Mouse (Mus musculus) ES-Bruce4 (cell line): ENCODE data around the gene Mprip. TPM values are rescaled to one million over a fixed set of nuclear protein-coding genes. Genes with fewer than 3 reads are reported as not detected.

Experiments used
- H3K27ac ChIP-seq: 2 replicates; pipeline ENCODE4 v1.5.1; 2012; ENCODE audit warnings: low read length, inconsistent platforms; ENCODE audit not compliant: insufficient read depth
- H3K27me3 ChIP-seq: 2 replicates; pipeline ENCODE4 v1.6.1; 2012; ENCODE audit warnings: mild to moderate bottlenecking, low read length, inconsistent platforms; ENCODE audit not compliant: control insufficient read depth, poor library complexity, insufficient read depth, severe bottlenecking
- H3K36me3 ChIP-seq: 2 replicates; pipeline ENCODE4 v1.6.1; 2012; ENCODE audit warnings: inconsistent platforms, mild to moderate bottlenecking, low read length, moderate library complexity; ENCODE audit not compliant: control insufficient read depth, poor library complexity, insufficient read depth, severe bottlenecking
- H3K4me1 ChIP-seq: one replicate; pipeline ENCODE4 v1.8.1; 2011; ENCODE audit warnings: low read length; ENCODE audit not compliant: control insufficient read depth, insufficient read depth
- H3K4me3 ChIP-seq: 2 replicates; pipeline ENCODE4 v1.5.1; 2011; ENCODE audit warnings: low read depth, mild to moderate bottlenecking, low read length
- H3K9ac ChIP-seq: 2 replicates; pipeline ENCODE4 v1.6.1; 2012; ENCODE audit warnings: low read depth, mild to moderate bottlenecking, inconsistent platforms; ENCODE audit not compliant: poor library complexity, severe bottlenecking
- H3K9me3 ChIP-seq: replicated peaks from 2 replicates; pipeline ENCODE4 v1.6.1; 2012; ENCODE audit warnings: mild to moderate bottlenecking, low read length, inconsistent platforms; ENCODE audit not compliant: control insufficient read depth, poor library complexity, insufficient read depth, severe bottlenecking
- CTCF ChIP-seq: IDR thresholded peaks from one replicate; pipeline ENCODE4 v1.8.1; 2011; ENCODE audit warnings: low read depth, low read length
- EP300 ChIP-seq: IDR thresholded peaks from 2 replicates; pipeline ENCODE4 v1.6.1; 2011; ENCODE audit warnings: low read depth, low read length; ENCODE audit not compliant: insufficient read depth
- POLR2A ChIP-seq: IDR thresholded peaks from one replicate; pipeline ENCODE4 v1.8.1; 2011; ENCODE audit warnings: low read length; ENCODE audit not compliant: insufficient read depth
- polyA plus RNA-seq: library from polyadenylated mRNA; stranded (reverse); fragments of >200 nt; gene quantifications from 2 replicates; pipeline ENCODE4 v1.2.4, GENCODE M21; 2011; ENCODE audit warnings: low read depth; ENCODE audit not compliant: missing spikeins, insufficient read depth, insufficient read length

The Mprip gene
- polyA plus RNA-seq, 1 experiment = 85.9 TPM

- Histone ChIP-seq H3K27me3 (no peaks in the 10 kb centered on the region), H3K36me3 (peaks cover 36% of the 10 kb centered on the region)
- no peak for TF ChIP-seq CTCF
- no peak for TF ChIP-seq EP300
- TF ChIP-seq POLR2A = no peak
Observed at GRCm38 (mm10) chr11:59769307-59769706, 108.2 kb downstream of the Mprip start.

GRCm38 (mm10) chr11:59769738-59770137, 108.6 kb downstream of the Mprip start:
- Histone ChIP-seq H3K36me3 (peaks cover 33% of the 10 kb centered on the region), H3K4me3 (no peak overlapping the region), H3K27ac (no peak overlapping the region), H3K27me3 (no peaks in the 10 kb centered on the region), H3K4me1 (no peaks in the 10 kb centered on the region), H3K9me3 (no peaks in the 10 kb centered on the region), H3K9ac (no peak overlapping the region)
- no peak for TF ChIP-seq POLR2A

More at GRCm38 (mm10) chr11:59769307-59769706, 108.2 kb downstream of the Mprip start:
- no peaks in the 10 kb centered on the region for H3K9me3 ChIP-seq
- H3K27ac ChIP-seq = no peak overlapping the region
- no peaks in the 10 kb centered on the region for H3K4me1 ChIP-seq
- no peak overlapping the region for H3K9ac ChIP-seq
- H3K4me3 ChIP-seq = no peak overlapping the region

GRCm38 (mm10) chr11:59770753-59771152, 109.6 kb downstream of the Mprip start:
- Histone ChIP-seq H3K36me3 (peaks cover 27% of the 10 kb centered on the region), H3K9me3 (no peaks in the 10 kb centered on the region), H3K4me1 (no peaks in the 10 kb centered on the region), H3K27ac (no peak overlapping the region), H3K4me3 (no peak overlapping the region), H3K9ac (no peak overlapping the region), H3K27me3 (no peaks in the 10 kb centered on the region)
- TF ChIP-seq EP300 (no peak), POLR2A (no peak), CTCF (no peak)

GRCm38 (mm10) chr11:59772291-59772690, 111.2 kb downstream of the Mprip start:
- no peak overlapping the region for H3K27ac ChIP-seq
- no peak overlapping the region for H3K4me3 ChIP-seq
- H3K36me3 ChIP-seq = peaks cover 24% of the 10 kb centered on the region
- no peaks in the 10 kb centered on the region for H3K4me1 ChIP-seq
- H3K9me3 ChIP-seq = no peaks in the 10 kb centered on the region
- no peak for TF ChIP-seq EP300
- TF ChIP-seq CTCF = no peak
- no peak for TF ChIP-seq POLR2A
- no peak overlapping the region for H3K9ac ChIP-seq
- no peaks in the 10 kb centered on the region for H3K27me3 ChIP-seq

- peaks cover 21% of the 10 kb centered on the region for H3K36me3 ChIP-seq
- H3K9me3 ChIP-seq = no peaks in the 10 kb centered on the region
- no peak overlapping the region for H3K27ac ChIP-seq
- no peaks in the 10 kb centered on the region for H3K27me3 ChIP-seq
- no peak for TF ChIP-seq CTCF
- TF ChIP-seq EP300 = no peak
- no peak for TF ChIP-seq POLR2A
- no peaks in the 10 kb centered on the region for H3K4me1 ChIP-seq
- H3K4me3 ChIP-seq = no peak overlapping the region
- H3K9ac ChIP-seq = no peak overlapping the region
Observed at GRCm38 (mm10) chr11:59772902-59773301, 111.8 kb downstream of the Mprip start.

GRCm38 (mm10) chr11:59774522-59774921, 113.4 kb downstream of the Mprip start:
- TF ChIP-seq CTCF (no peak), POLR2A (no peak), EP300 (no peak)
- Histone ChIP-seq H3K36me3 (peaks cover 16% of the 10 kb centered on the region), H3K27ac (no peak overlapping the region), H3K9me3 (no peaks in the 10 kb centered on the region), H3K27me3 (no peaks in the 10 kb centered on the region), H3K9ac (no peak overlapping the region), H3K4me3 (no peak overlapping the region), H3K4me1 (no peaks in the 10 kb centered on the region)
